Mouse (Mus musculus) right cerebral cortex, postnatal 10 days (tissue): ENCODE data around the gene Aurkb.

Source experiments
- DNase-seq, 2 experiments: peaks; one replicate each; pipeline ENCODE4 v3.0.0; 2021; ENCODE audit warnings: low spot score in 2 of 2

Aurkb gene

DNA sequence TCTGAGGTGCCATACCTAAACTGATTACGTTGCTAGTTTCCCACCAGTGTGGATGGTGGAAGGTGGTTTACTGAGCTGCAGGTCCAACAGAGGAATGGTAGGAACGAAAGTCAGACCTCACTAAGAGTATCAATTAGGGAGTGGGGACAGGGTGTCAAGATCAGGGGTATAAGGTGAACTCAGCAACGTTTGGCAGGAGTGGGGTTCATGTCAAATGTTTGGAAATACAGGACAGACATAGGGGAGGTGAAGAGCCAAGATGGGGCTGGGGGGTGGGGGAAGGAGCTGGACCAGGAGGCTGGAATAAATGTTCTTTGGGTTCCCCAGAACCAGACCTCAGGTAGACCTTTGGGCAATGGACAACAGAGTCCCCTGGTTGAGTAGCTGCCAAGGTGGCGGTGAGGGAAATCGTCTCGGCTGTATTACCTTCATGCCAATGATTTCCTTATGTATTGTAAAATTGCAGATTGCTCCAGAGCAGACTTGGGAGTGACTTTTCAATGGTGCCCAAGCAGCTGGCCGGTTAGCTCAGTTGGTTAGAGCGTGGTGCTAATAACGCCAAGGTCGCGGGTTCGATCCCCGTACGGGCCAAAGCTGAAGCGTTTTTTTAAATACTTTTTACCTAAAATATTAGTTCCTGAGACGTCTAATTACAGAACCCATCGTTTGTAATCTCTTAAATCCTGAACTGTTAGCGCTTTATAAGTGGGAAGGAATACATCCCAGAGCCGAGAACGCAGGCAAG is 8.8 kb upstream of the Aurkb start:
- DNase-seq, result peak; percentile 85 to 86

GRCm38 (mm10) chr11:69037231-69038061 is 8.0 kb upstream of the Aurkb start:
- peak; percentile 86 to 90 for DNase-seq

DNA sequence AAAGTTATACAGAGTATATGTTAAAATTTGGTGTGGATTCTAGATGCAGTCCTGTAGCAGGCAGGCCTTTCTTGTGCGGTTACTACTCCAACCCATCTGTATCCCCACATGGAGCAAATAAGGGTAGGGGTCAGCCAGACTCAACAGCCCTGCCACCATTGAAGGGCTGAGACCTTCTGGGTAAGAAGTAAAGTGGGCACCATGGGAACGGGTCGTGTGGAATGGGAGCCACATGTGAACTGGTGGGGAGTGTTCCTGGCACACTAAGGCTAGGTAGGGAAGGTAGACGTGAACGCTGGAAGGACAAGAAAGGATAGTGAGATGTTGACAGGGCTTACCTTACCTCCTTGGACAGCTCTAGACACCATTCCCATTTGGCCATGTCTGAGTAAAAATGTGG is 7.3 kb upstream of the Aurkb start:
- DNase-seq, result peak in 1 of 2 experiments; percentile 22

GRCm38 (mm10) chr11:69046395-69046774 is 938 bp downstream of the Aurkb start:
- DNase-seq, result peak in 1 of 2 experiments; percentile 10

DNA sequence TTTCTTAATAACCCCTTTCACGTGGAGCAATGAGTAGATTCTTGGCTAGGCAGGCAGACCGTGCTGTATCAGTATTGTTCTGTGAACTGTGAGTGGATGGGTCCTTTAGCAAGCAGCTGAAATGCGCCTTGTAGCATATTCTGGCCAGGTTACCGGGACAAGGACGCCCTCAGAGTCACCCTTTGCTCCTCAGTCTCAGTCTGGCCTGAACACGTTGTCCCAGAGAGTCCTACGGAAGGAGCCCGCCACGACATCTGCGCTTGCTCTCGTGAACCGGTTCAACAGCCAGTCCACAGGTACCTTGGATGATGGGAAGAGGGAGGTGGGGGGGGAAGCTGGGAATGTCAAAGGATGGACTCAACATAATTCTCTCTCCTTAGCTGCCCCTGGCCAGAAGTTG is 2.1 kb downstream of the Aurkb start:
- DNase-seq, result peak; percentile 17 to 33

DNA sequence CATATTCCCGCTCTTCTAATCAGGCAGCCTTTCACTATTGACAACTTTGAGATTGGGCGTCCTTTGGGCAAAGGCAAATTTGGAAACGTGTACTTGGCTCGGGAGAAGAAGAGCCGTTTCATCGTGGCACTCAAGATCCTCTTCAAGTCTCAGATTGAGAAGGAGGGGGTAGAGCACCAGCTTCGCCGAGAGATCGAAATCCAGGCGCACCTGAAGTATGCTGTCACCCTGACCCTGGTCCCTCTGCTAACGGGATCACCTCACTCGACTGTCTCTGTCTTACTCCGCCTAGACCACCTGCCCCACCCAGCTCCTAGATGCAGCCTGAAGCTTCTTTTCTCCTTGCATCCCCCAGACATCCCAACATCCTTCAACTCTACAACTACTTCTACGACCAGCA is 2.7 kb downstream of the Aurkb start:
- DNase-seq, result peak in 1 of 2 experiments; percentile 14

- DNase-seq, result peak in 1 of 2 experiments; percentile 23
Measured at GRCm38 (mm10) chr11:69050748-69051147, 5.3 kb downstream of the Aurkb start.

- no peak for DNase-seq
Measured at GRCm38 (mm10) chr11:69051771-69052170, 6.3 kb downstream of the Aurkb start.

- DNase-seq, result peak in 1 of 2 experiments; percentile 11
Measured at GRCm38 (mm10) chr11:69052824-69053421, 7.5 kb downstream of the Aurkb start.

- no peak for DNase-seq
Measured at GRCm38 (mm10) chr11:69053848-69054247, 8.4 kb downstream of the Aurkb start.

GRCm38 (mm10) chr11:69058265-69058664 is 12.8 kb downstream of the Aurkb start:
- DNase-seq, result no peak

- DNase-seq, result no peak
Measured at GRCm38 (mm10) chr11:69058729-69059356, 13.4 kb downstream of the Aurkb start.

GRCm38 (mm10) chr11:69059357-69059974 is 14.0 kb downstream of the Aurkb start, which contains the start of gene Borcs6:
TSS of gene Borcs6 (plus strand) at chr11:69059717.
- peak; percentile 98 to 99 for DNase-seq

DNA sequence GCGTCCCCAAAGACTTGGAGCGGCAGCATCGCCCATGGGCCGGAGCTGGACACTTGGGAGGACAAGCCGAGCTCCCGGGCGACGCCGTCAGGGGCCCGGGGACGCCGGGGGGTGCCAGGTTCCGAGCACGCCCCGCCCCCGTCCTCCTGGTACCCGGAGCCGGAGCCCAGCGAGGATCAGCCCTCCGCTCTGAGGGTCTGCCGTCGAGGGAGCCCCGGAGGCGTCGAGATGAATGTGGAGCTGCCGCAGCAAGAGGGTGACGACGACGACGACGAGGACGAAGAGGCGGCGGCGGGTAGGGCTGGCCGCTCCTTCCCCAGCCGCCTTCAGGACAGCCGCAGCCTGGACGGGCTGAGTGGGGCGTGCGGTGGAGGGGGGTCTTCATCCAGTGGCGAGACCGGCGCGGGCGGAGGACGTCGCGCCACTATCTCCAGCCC is 14.5 kb downstream of the Aurkb start:
- peak in 1 of 2 experiments; percentile 68 for DNase-seq

GRCm38 (mm10) chr11:69060448-69061254 is 15.2 kb downstream of the Aurkb start:
- DNase-seq, result peak in 1 of 2 experiments; percentile 59

GRCm38 (mm10) chr11:69061255-69061912 is 15.9 kb downstream of the Aurkb start:
- DNase-seq, result peak in 1 of 2 experiments; percentile 48

GRCm38 (mm10) chr11:69062194-69062760 is 16.8 kb downstream of the Aurkb start:
- DNase-seq, result peak; percentile 82 to 90

DNA sequence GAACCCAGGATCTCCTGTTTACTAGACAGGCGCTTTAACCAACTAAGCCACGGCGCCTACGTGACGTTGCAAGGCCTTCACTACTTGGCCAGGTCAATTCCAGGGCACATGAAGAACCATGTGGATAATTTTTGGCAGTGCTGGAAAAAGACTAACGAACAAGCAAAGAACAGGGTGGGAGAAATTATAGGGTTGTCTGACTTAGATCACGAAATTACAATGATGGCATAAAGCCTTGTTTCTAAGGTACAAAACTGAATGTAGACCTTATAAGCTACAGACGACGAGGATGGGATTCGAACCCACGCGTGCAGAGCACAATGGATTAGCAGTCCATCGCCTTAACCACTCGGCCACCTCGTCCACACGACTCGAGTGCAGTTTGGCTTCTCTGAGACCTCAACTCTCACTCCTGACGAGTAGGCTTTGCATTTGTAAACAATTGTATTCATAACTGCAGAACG is 17.3 kb downstream of the Aurkb start:
- DNase-seq, result peak; percentile 94
